In the genomic region with DNA sequence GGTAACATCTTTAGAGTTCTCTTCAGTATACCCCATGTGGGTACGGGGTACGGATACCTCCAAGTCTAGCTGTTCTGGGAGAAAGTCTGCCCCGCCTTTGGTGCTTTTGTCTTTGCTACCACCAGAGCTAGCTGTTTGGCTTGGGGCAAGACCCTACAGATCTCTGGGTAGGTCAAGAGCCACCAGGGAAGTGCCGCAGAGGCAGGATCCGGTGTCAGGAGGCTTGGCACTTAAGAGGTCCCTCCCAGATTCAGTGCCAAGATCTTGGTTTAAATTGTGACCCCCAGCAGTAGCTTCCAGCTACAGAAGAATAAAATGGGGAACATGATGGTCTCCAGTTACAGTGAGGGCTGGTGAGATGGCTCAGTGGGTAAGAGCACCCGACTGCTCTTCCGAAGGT, we compare ENCODE assay signal across 13 mouse cellular contexts. TPM values are rescaled to one million over a fixed set of nuclear protein-coding genes. Genes with fewer than 3 reads are reported as not detected.
DNase-seq lines count a peak whose midpoint lies in the region; ATAC-seq and TF ChIP-seq lines count a peak whose summit lies in the region.
"Had no signal": no experiment of that assay in that cellular context is flagged by ENCODE, and none has a peak within 500 bp of the region (broad histone marks: within the 10 kb centered on the region; RNA-seq: fewer than 3 reads in every experiment).

No protein-coding gene starts in this region.

- no peak overlapping the region for H3K9ac ChIP-seq in heart, embryonic 14.5 days (ENCODE audit: low read length)
- H3K9ac ChIP-seq in lung, postnatal 0 days (replicated peaks; ENCODE audit: low read depth): 0 out of 2 replicates have a peak overlapping the region, but pooled peaks have one; percentile 4
- H3K9ac ChIP-seq in intestine, embryonic 15.5 days: no peak overlapping the region
- H3K9ac ChIP-seq in stomach, embryonic 16.5 days (ENCODE audit: low read length): no peak overlapping the region
- H3K9ac ChIP-seq: embryonic facial prominence, embryonic 15.5 days had no signal

- TF ChIP-seq EP300 in lung, postnatal 0 days (IDR thresholded peaks at IDR 0.05): no peak

- peaks cover 18 to 26% of the 10 kb centered on the region in 2 experiments for H3K4me1 ChIP-seq in heart, embryonic 14.5 days (ENCODE audit: control insufficient read depth in 2 of 2, insufficient read depth in 2 of 2, low read length in 2 of 2)
- peaks cover 16% of the 10 kb centered on the region; the same call in 1 of the 2 replicates for H3K4me1 ChIP-seq in lung, postnatal 0 days (ENCODE audit: insufficient read depth, low read depth, low read length)
- H3K4me1 ChIP-seq in intestine, embryonic 15.5 days (replicated peaks): peaks cover 14% of the 10 kb centered on the region
- H3K4me1 ChIP-seq in stomach, embryonic 16.5 days (ENCODE audit: control insufficient read depth, insufficient read depth, low read length): peaks cover 20% of the 10 kb centered on the region

- no peak for DNase-seq in heart, adult 8-10 months (ENCODE audit: low spot score)
- DNase-seq in lung, postnatal 0 days (ENCODE audit: low spot score): no peak
- DNase-seq in lung, postnatal 14 days: no peak
- no peak for DNase-seq in layer of hippocampus, adult 9-11 months
- DNase-seq in left cerebral cortex, adult 11 months (ENCODE audit: low spot score): no peak
- DNase-seq: cerebellum, adult 9-11 months; kidney, adult 18-20 months had no signal

- H3K4me2 ChIP-seq in heart, embryonic 14.5 days (ENCODE audit: low read length): peak overlapping the region; percentile 73
- peak overlapping the region; percentile 87 for H3K4me2 ChIP-seq in lung, postnatal 0 days (replicated peaks; ENCODE audit: low read depth, low read length)
- H3K4me2 ChIP-seq in intestine, embryonic 15.5 days (replicated peaks): peak overlapping the region; percentile 76
- peak overlapping the region; percentile 70 for H3K4me2 ChIP-seq in stomach, embryonic 16.5 days (ENCODE audit: low read depth, low read length)

- peaks cover 12% of the 10 kb centered on the region for H3K36me3 ChIP-seq in heart, embryonic 14.5 days (ENCODE audit: control insufficient read depth, insufficient read depth, low read length)
- H3K36me3 ChIP-seq in lung, postnatal 0 days (ENCODE audit: insufficient read depth, low read length): 0 out of 2 replicates have a peak, but pooled peaks cover 9% of the 10 kb centered on the region
- 0 out of 2 replicates have a peak, but pooled peaks cover 2% of the 10 kb centered on the region for H3K36me3 ChIP-seq in intestine, embryonic 15.5 days
- H3K36me3 ChIP-seq in stomach, embryonic 16.5 days (ENCODE audit: control insufficient read depth, insufficient read depth, low read length): no peaks in the 10 kb centered on the region
- H3K36me3 ChIP-seq: embryonic facial prominence, embryonic 15.5 days had no signal

- WGBS in heart, embryonic 14.5 days: 91% methylated on average over 7 of the region's 7 CpGs
- WGBS in lung, postnatal 0 days: 84% methylated on average over 7 of the region's 7 CpGs
- WGBS in intestine, embryonic 15.5 days: 93% methylated on average over 7 of the region's 7 CpGs
- 87% methylated on average over 7 of the region's 7 CpGs for WGBS in stomach, embryonic 16.5 days

- H3K4me3 ChIP-seq in heart, embryonic 14.5 days (ENCODE audit: control insufficient read depth in 1 of 2, insufficient read depth in 1 of 2, low read depth in 1 of 2, low read length in 2 of 2): peak overlapping the region; percentile 9 to 10; a peak in 2 of 4 replicates
- H3K4me3 ChIP-seq in lung, postnatal 0 days (ENCODE audit: low read depth, low read length): peak overlapping the region; percentile 86
- peak overlapping the region; percentile 7; the same call in 1 of the 2 replicates for H3K4me3 ChIP-seq in intestine, embryonic 15.5 days (replicated peaks)
- peak overlapping the region; percentile 19 for H3K4me3 ChIP-seq in stomach, embryonic 16.5 days (replicated peaks; ENCODE audit: low read length)
- H3K4me3 ChIP-seq: embryonic facial prominence, embryonic 15.5 days had no signal

- ATAC-seq in heart, embryonic 14.5 days (ENCODE audit: insufficient number of reproducible peaks, insufficient read depth, low FRiP score, low read depth): no peak
- ATAC-seq in lung, postnatal 0 days: no peak
- no peak for ATAC-seq in intestine, embryonic 15.5 days
- no peak for ATAC-seq in stomach, embryonic 16.5 days (ENCODE audit: insufficient read depth, low FRiP score)

- H3K27me3 ChIP-seq in heart, embryonic 14.5 days (ENCODE audit: control insufficient read depth, insufficient read depth, low read length): no peaks in the 10 kb centered on the region
- H3K27me3 ChIP-seq in lung, postnatal 0 days (replicated peaks; ENCODE audit: insufficient read depth, low read length): no peaks in the 10 kb centered on the region
- H3K27me3 ChIP-seq in intestine, embryonic 15.5 days (replicated peaks): no peaks in the 10 kb centered on the region
- no peaks in the 10 kb centered on the region for H3K27me3 ChIP-seq in stomach, embryonic 16.5 days (ENCODE audit: control insufficient read depth, insufficient read depth, low read length)

- no peak for TF ChIP-seq CTCF in lung, postnatal 0 days (IDR thresholded peaks at IDR 0.05)

- no peaks in the 10 kb centered on the region for H3K9me3 ChIP-seq in heart, embryonic 14.5 days (ENCODE audit: control insufficient read depth, low read length)
- no peaks in the 10 kb centered on the region for H3K9me3 ChIP-seq in lung, postnatal 0 days (ENCODE audit: low read length)
- no peaks in the 10 kb centered on the region for H3K9me3 ChIP-seq in intestine, embryonic 15.5 days
- no peaks in the 10 kb centered on the region for H3K9me3 ChIP-seq in stomach, embryonic 16.5 days (replicated peaks; ENCODE audit: control insufficient read depth, low read length)
- H3K9me3 ChIP-seq: embryonic facial prominence, embryonic 15.5 days had no signal

- no peak overlapping the region for H3K27ac ChIP-seq in heart, embryonic 14.5 days (replicated peaks in 1 of 2; ENCODE audit: control insufficient read depth in 1 of 2, insufficient read depth in 1 of 2, low read depth in 2 of 2, low read length in 2 of 2)
- H3K27ac ChIP-seq in lung, postnatal 0 days (ENCODE audit: low read length): no peak overlapping the region
- H3K27ac ChIP-seq in intestine, embryonic 15.5 days: no peak overlapping the region
- no peak overlapping the region for H3K27ac ChIP-seq in stomach, embryonic 16.5 days (ENCODE audit: low read length)
- H3K27ac ChIP-seq: embryonic facial prominence, embryonic 15.5 days had no signal

RNA-seq across cellular contexts. Expression of a gene that starts 2.4 kb away (rescaled TPM):
- polyA plus RNA-seq in heart, embryonic 14.5 days (2014; fragmentation: Nextera tagmentation; extraction: Ambion mirVana): 15.9 and 16.7 TPM in 2 replicates
- total RNA-seq in heart, adult 8-10 months (2022): 10 to 100 TPM; 16.8 to 21.3 (median 17.1) TPM
- 23.5 and 24.3 TPM in 2 replicates for polyA plus RNA-seq in lung, postnatal 0 days (2015; fragmentation: Nextera tagmentation; extraction: Ambion mirVana)
- polyA plus RNA-seq in intestine, embryonic 15.5 days (2015; fragmentation: Nextera tagmentation; extraction: Ambion mirVana): 27.8 and 29.0 TPM in 2 replicates
- polyA plus RNA-seq in stomach, embryonic 16.5 days (2015; fragmentation: Nextera tagmentation; extraction: Ambion mirVana): 27.8 and 29.0 TPM in 2 replicates

RNA-seq across cellular contexts. Expression of a gene that starts 31.5 kb away (rescaled TPM):
- polyA plus RNA-seq in heart, embryonic 14.5 days (2014; fragmentation: Nextera tagmentation; extraction: Ambion mirVana): 6.5 and 6.6 TPM in 2 replicates
- total RNA-seq in heart, adult 8-10 months (2022): 1 to 10 TPM; 4.2 to 5.4 (median 4.8) TPM
- 5.6 and 5.8 TPM in 2 replicates for polyA plus RNA-seq in lung, postnatal 0 days (2015; fragmentation: Nextera tagmentation; extraction: Ambion mirVana)
- 12.4 and 13.9 TPM in 2 replicates for polyA plus RNA-seq in intestine, embryonic 15.5 days (2015; fragmentation: Nextera tagmentation; extraction: Ambion mirVana)
- 10.1 and 10.7 TPM in 2 replicates for polyA plus RNA-seq in stomach, embryonic 16.5 days (2015; fragmentation: Nextera tagmentation; extraction: Ambion mirVana)

RNA-seq across cellular contexts. Expression of a gene that starts 34.8 kb away (rescaled TPM):
- not detected in 2 replicates for polyA plus RNA-seq in heart, embryonic 14.5 days (2014; fragmentation: Nextera tagmentation; extraction: Ambion mirVana)
- total RNA-seq in heart, adult 8-10 months (2022): not detected
- polyA plus RNA-seq in lung, postnatal 0 days (2015; fragmentation: Nextera tagmentation; extraction: Ambion mirVana): not detected in 2 replicates
- polyA plus RNA-seq in intestine, embryonic 15.5 days (2015; fragmentation: Nextera tagmentation; extraction: Ambion mirVana): not detected in 2 replicates
- polyA plus RNA-seq in stomach, embryonic 16.5 days (2015; fragmentation: Nextera tagmentation; extraction: Ambion mirVana): not detected in 2 replicates
- total RNA-seq: gastrocnemius, adult 18-20 months; left cerebral cortex, postnatal 25 days had no signal
- polyA plus RNA-seq: embryonic facial prominence, embryonic 15.5 days had no signal

RNA-seq across cellular contexts. Expression of a gene that starts 46.3 kb away (rescaled TPM):
- 48.0 and 49.9 TPM in 2 replicates for polyA plus RNA-seq in heart, embryonic 14.5 days (2014; fragmentation: Nextera tagmentation; extraction: Ambion mirVana)
- total RNA-seq in heart, adult 8-10 months (2022): 10 to 100 TPM; 11.8 to 13.1 (median 12.8) TPM
- 63.0 and 68.8 TPM in 2 replicates for polyA plus RNA-seq in lung, postnatal 0 days (2015; fragmentation: Nextera tagmentation; extraction: Ambion mirVana)
- polyA plus RNA-seq in intestine, embryonic 15.5 days (2015; fragmentation: Nextera tagmentation; extraction: Ambion mirVana): 131 and 142 TPM in 2 replicates
- polyA plus RNA-seq in stomach, embryonic 16.5 days (2015; fragmentation: Nextera tagmentation; extraction: Ambion mirVana): 88.2 and 93.1 TPM in 2 replicates

Comparison
In these comparisons a context has a peak if more than half of its experiments do, and no peak if none do; other contexts are left out.
1. H3K4me3 ChIP-seq: peak in every context shown above with its lines; median percentile 86 in lung, postnatal 0 days; 19 in stomach, embryonic 16.5 days; 10 in heart, embryonic 14.5 days; 7 in intestine, embryonic 15.5 days.